Mouse (Mus musculus) embryonic facial prominence, embryonic 15.5 days (tissue): ENCODE results near the gene Gdf15. TPM values are rescaled to one million over a fixed set of nuclear protein-coding genes. Genes with fewer than 3 reads are reported as not detected.

Experiments used
- ATAC-seq: fragments of 200-750 bp; cut with Nextera tagmentation; 2 replicates; pipeline ENCODE4 v1.8.0; 2017; ENCODE audit warnings: low read depth, moderate TSS enrichment; ENCODE audit not compliant: insufficient number of reproducible peaks, low FRiP score, low TSS enrichment
- H3K27ac ChIP-seq: fragments of 300-500 bp; sonication (generic); replicated peaks from 2 replicates; pipeline ENCODE4 v1.5.1; 2015; ENCODE audit warnings: mild to moderate bottlenecking, inconsistent platforms
- H3K27me3 ChIP-seq: fragments of 300-500 bp; sonication (generic); 2 replicates; pipeline ENCODE4 v1.6.1; 2015; ENCODE audit warnings: inconsistent platforms
- H3K36me3 ChIP-seq: fragments of 300-500 bp; sonication (generic); 2 replicates; pipeline ENCODE4 v1.6.1; 2015; ENCODE audit warnings: mild to moderate bottlenecking, inconsistent platforms
- H3K4me1 ChIP-seq: fragments of 300-500 bp; sonication (generic); 2 replicates; pipeline ENCODE4 v1.6.1; 2015; ENCODE audit warnings: inconsistent platforms
- H3K4me2 ChIP-seq: fragments of 300-500 bp; sonication (generic); replicated peaks from 2 replicates; pipeline ENCODE4 v1.6.1; 2015; ENCODE audit warnings: mild to moderate bottlenecking, inconsistent platforms
- H3K4me3 ChIP-seq: fragments of 300-500 bp; sonication (generic); replicated peaks from 2 replicates; pipeline ENCODE4 v1.5.1; 2015; ENCODE audit warnings: mild to moderate bottlenecking, inconsistent platforms
- H3K9ac ChIP-seq: fragments of 300-500 bp; sonication (generic); 2 replicates; pipeline ENCODE4 v1.6.1; 2015; ENCODE audit warnings: inconsistent platforms
- H3K9me3 ChIP-seq: fragments of 300-500 bp; sonication (generic); replicated peaks from 2 replicates; pipeline ENCODE4 v1.6.1; 2016; ENCODE audit warnings: inconsistent platforms
- WGBS: fragments of 180-500 bp; shearing (Covaris S2); methylation state at CpG from one replicate; pipeline ENCODE4 v1.1.7; 2015; 5-methylcytosine and 5-hydroxymethylcytosine counted together
- polyA plus RNA-seq: library from polyadenylated mRNA; unstranded; fragments of >200 nt; fragmentation: Nextera tagmentation; extraction: Ambion mirVana; gene quantifications from 2 replicates; pipeline ENCODE4 v1.2.1, GENCODE M21; 2015

Gene Gdf15
- polyA plus RNA-seq, 1 experiment from 2014 or later, result 0.16 TPM

DNA sequence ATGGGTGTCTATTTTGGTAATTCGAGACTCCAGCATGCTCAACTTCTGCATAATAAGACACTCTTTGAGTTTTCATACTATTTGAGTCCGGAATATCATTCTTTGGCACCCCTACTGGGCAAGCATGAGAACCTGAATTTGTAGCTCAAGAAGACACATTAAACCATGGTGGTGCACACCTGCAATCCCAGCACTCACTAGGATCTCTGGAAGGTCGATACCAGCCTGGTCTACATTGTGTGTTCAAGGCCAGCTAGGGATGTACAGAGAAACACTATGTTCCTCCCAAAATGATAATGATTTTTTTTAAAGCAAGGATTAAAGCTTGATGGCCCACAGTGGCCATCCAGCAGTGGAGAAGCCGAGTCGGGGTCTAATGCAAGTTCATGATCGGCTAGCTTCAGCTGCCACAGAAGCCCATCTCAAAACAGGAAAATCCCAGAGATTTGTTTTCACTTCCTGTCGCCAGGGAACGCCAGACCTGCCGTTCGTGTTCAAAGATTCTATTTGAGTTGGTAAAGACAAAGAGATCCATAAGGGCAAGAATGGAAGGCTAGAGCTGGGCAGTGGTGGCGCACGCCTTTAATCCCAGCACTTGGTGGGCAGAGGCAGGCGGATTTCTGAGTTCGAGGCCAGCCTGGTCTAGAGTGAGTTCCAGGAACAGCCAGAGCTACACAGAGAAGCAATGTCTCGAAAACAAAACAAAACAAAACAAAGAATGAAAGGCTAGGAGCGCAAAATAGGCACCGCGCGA lies 40.2 kb upstream of the Gdf15 start:
- Histone ChIP-seq H3K4me2 (peak overlapping the region; percentile 50), H3K9ac (peak overlapping the region; percentile 33; the same call in 1 of the 2 replicates), H3K9me3 (no peaks in the 10 kb centered on the region), H3K27ac (peak overlapping the region; percentile 96), H3K27me3 (no peaks in the 10 kb centered on the region), H3K4me3 (peak overlapping the region; percentile 79), H3K4me1 (peaks cover 27% of the 10 kb centered on the region), H3K36me3 (0 out of 2 replicates have a peak, but pooled peaks cover 3% of the 10 kb centered on the region)
- 41% methylated on average over 19 of the region's 19 CpGs for WGBS
- no peak; the same call in 1 of the 2 replicates for ATAC-seq

DNA sequence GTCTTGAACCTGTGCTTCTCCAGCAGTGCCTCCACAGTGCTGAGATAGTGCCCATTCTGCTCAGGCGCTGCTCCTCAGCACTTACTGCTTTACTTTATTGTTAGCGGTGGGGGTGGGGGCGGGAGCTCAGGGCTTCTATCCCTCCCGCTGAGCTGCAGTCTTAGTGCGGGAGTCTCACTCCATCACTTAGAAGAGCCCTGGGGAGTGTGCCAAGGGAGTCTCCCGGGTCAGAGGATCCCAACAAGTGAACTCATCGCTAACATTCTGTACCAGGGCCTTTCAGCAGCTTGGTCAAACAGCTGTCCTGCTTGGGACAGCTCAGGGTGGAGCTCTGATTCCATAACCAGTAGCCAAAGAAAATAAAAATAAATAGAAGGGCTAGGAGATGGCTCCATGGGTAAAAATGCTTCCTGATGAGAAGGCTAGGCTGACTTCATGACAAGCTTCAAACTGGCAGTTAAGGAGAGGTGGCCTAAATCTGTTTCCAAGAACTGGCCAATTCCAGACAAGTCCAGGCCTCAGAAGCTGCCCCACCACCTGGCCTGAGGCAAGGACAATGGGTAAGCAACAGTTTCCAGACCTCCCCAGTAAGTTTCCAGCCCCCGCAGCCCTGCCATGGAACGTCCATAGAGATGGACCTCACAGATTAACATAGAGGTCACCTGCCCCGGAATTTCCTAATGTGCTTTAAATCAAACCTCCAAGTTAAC lies 39.5 kb upstream of the Gdf15 start:
- ATAC-seq, result no peak
- Histone ChIP-seq H3K27me3 (no peaks in the 10 kb centered on the region), H3K36me3 (no peaks in the 10 kb centered on the region), H3K9ac (no peak overlapping the region), H3K9me3 (no peaks in the 10 kb centered on the region), H3K27ac (no peak overlapping the region; the same call in 1 of the 2 replicates), H3K4me3 (no peak overlapping the region), H3K4me1 (peaks cover 31% of the 10 kb centered on the region), H3K4me2 (no peak overlapping the region)
- 68% methylated on average over 10 of the region's 10 CpGs for WGBS

DNA sequence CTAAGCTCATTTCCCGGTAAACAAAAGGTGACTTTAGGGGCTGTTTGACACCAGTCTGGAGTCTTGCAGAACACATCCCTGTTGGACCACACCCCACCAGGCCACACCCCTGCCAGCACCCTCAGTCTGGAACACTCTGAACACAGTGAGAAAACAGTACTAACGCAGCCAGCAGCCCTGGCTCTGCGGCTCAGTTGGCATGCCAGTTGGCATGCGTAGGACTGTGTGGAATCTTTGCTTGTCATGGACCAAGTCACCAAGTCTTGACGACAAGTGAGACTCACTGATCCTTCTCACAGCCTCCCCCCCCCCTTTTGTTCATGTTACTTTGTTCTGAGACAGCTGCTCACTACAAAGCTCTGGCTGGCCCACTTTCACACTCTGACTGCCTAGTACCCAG lies 34.8 kb upstream of the Gdf15 start:
- Histone ChIP-seq H3K9me3 (no peaks in the 10 kb centered on the region), H3K4me3 (no peak overlapping the region), H3K36me3 (no peaks in the 10 kb centered on the region), H3K9ac (no peak overlapping the region), H3K27me3 (no peaks in the 10 kb centered on the region), H3K4me2 (no peak overlapping the region), H3K27ac (no peak overlapping the region), H3K4me1 (0 out of 2 replicates have a peak, but pooled peaks cover 6% of the 10 kb centered on the region)
- 61% methylated on average over 5 of the region's 5 CpGs for WGBS
- no peak for ATAC-seq

DNA sequence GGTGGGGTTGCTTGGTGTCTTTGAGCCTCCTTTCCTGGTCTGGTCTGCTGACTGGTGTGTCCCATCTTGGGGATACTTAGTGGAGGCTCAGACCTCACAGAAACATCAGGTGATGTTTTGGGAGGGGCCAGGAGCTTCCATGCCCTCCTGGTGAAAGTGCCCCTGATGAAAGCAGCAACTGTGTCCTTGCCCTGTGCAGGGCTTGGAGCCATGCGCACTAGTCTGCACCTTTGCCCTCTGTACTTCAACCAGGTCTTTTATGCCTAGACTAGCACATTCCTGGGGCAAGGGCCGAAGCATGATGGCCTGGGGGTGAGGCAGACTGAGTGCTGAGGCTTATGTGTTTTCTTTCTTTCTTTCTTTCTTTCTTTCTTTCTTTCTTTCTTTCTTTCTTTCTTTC lies 33.3 kb upstream of the Gdf15 start:
- H3K9me3 ChIP-seq, result no peaks in the 10 kb centered on the region
- no peaks in the 10 kb centered on the region for H3K27me3 ChIP-seq
- H3K4me2 ChIP-seq, result no peak overlapping the region
- no peak for ATAC-seq
- H3K4me1 ChIP-seq, result peaks cover 5% of the 10 kb centered on the region; the same call in 1 of the 2 replicates
- no peak overlapping the region for H3K27ac ChIP-seq
- H3K9ac ChIP-seq, result no peak overlapping the region
- no peak overlapping the region for H3K4me3 ChIP-seq
- WGBS, result 39% methylated on average over 2 of the region's 2 CpGs
- H3K36me3 ChIP-seq, result no peaks in the 10 kb centered on the region

DNA sequence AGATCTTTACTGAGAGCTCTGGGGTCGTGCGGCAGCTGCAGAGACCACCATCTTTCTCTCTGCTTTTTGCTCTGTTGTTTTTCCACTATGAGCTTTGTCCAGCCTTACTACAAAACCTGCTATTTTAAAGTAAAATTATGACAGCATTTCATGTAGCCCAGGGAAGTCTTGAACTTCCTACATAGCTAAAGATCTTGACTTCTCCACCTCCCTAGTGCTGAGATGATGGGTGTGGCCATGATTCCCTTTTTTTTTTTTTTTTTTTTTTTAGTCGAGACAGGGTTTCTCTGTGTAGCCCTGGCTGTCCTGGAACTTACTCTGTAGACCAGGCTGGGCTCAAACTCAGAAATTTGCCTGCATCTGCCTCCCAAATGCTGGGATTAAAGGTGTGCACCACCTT lies 32.4 kb upstream of the Gdf15 start:
- WGBS, result 71% methylated on average over 3 of the region's 3 CpGs
- Histone ChIP-seq H3K9ac (no peak overlapping the region), H3K9me3 (no peaks in the 10 kb centered on the region), H3K36me3 (no peaks in the 10 kb centered on the region), H3K4me1 (peaks cover 13% of the 10 kb centered on the region), H3K4me2 (no peak overlapping the region), H3K27me3 (no peaks in the 10 kb centered on the region), H3K4me3 (no peak overlapping the region), H3K27ac (no peak overlapping the region)
- no peak for ATAC-seq

DNA sequence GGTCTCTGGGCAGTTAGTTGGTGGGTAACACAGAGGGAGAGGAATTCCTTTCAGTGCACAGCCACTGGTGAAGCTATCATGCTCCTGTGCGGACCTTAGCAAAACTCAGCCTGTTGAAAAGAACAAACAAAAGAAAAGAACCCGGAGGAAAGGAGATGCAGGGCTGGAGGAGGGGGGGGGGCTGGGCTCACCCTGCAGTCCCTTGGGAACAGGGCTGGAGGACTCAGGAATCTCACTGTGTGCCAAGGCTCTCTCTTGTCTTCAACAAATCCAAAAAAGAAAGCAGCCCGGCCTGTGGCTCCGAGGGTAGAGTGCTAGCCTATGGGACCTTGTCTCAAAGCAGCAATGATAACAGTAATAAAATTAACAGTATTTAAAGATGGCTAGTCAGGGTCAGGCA lies 31.4 kb upstream of the Gdf15 start:
- H3K27me3 ChIP-seq, result no peaks in the 10 kb centered on the region
- no peaks in the 10 kb centered on the region for H3K36me3 ChIP-seq
- no peaks in the 10 kb centered on the region for H3K9me3 ChIP-seq
- no peak overlapping the region for H3K27ac ChIP-seq
- H3K4me1 ChIP-seq, result peaks cover 16% of the 10 kb centered on the region
- no peak for ATAC-seq
- 57% methylated on average over 4 of the region's 4 CpGs for WGBS
- H3K4me3 ChIP-seq, result no peak overlapping the region
- H3K4me2 ChIP-seq, result no peak overlapping the region
- H3K9ac ChIP-seq, result no peak overlapping the region

DNA sequence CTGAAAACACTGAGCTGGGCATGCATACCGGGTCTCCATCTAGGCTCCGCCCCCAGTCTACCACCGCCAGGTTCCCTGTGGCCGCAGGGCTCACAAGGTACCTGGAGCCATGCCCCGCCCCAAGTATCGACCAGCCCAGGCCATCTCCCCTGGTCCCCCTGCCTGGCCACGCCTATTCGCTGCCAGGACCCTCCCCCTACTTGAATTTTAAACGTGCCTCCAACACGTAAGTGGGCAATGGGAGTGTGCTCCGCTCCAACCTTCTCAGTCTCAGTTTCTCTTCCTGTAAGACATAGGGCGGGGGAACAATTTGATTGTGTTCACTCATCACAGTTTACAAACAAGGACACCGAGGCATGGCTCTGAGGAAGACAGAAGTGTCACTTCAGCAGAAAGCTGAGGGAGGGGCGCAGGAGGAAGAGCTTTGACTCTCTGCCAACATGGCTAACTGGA lies 28.0 kb upstream of the Gdf15 start, which contains the start of gene Pgpep1:
Pgpep1 (minus strand) TSS at position 116 of the 453 bp plus-strand sequence.
- Histone ChIP-seq H3K9me3 (no peaks in the 10 kb centered on the region), H3K4me1 (peaks cover 26% of the 10 kb centered on the region), H3K27me3 (no peaks in the 10 kb centered on the region), H3K36me3 (peaks cover 13% of the 10 kb centered on the region), H3K4me2 (peak within 1 kb of the TSS; percentile 96), H3K9ac (peak within 1 kb of the TSS; percentile 72), H3K27ac (peak within 1 kb of the TSS; percentile 81), H3K4me3 (peak within 1 kb of the TSS; percentile 79)
- 4% methylated on average over 14 of the region's 14 CpGs for WGBS
- ATAC-seq, result peak; percentile 52

DNA sequence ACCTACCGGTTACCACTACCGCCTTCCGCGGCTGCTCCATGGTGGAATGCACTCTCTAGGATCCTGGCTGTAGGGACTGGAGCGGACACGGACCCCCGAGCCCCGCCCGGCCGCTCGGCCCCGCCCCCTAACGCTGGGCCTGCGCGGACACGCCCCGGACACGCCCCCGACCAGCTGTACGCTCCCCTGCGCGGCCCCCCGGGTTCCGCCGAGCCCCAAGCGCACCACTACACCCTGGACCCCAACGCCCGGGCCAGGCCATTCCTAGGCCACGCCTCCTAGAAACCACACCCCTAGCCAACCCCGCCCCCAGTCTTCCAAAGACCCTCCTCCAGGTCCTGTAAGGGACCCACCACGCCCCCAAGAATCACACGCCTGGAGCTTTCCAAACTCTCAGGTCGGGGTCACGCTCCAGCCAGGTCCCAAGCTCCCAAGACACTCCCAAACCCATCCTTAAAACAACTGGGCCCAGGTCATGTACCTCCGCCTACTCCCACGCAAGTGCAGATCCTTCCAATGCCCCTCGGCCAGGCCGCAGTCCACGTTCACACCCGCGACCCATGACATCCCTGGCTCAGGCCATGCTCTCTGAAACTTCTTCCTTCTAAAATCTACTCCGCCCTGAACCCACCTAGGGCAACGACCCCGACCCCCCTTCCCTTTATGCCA lies 27.5 kb upstream of the Gdf15 start:
- Histone ChIP-seq H3K4me2 (peak overlapping the region; percentile 96), H3K9me3 (no peaks in the 10 kb centered on the region), H3K4me3 (peak overlapping the region; percentile 79), H3K9ac (peak overlapping the region; percentile 72), H3K4me1 (peaks cover 26% of the 10 kb centered on the region), H3K27ac (peak overlapping the region; percentile 81), H3K36me3 (peaks cover 19% of the 10 kb centered on the region), H3K27me3 (no peaks in the 10 kb centered on the region)
- under 1% methylated on average over 41 of the region's 44 CpGs for WGBS
- ATAC-seq, result peak; percentile 98

DNA sequence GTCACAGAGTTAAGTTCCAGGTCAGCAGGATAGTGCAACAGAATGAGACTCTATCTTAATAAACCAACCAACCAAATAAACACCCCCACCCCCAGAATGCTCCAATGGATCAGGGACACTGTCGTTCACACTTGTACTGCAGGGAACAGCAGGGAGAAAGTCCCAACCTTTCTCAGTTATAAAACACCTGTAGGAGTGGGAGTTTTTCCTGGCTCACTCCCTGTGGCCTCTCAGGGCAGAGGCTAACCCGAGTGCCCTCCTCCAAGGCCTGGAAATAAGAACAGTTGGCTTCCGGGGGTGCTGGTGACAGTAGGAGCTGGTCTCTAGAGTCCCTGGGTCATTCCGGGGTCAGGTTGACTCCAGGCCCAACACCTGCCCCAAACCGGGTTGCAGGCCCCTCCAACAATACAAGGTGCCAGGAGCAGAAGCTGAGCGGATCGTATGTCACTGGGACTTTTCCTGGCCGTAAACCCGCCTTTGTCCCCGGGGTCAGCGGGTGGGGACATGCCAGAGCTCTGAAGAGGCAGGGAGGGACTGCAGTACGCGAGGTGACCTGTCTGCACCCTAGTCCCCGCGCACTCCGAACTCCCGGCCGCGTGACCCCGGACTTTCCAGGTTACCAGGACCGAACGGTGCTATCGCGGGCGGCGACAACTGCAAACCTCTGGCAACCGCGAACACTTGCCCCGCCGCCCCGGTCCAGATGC lies 26.8 kb upstream of the Gdf15 start:
- ATAC-seq, result peak; percentile 17; the same call in 1 of the 2 replicates
- Histone ChIP-seq H3K9ac (peak overlapping the region; percentile 72), H3K4me2 (peak overlapping the region; percentile 96), H3K9me3 (no peaks in the 10 kb centered on the region), H3K4me3 (peak overlapping the region; percentile 79), H3K27ac (peak overlapping the region; percentile 81), H3K4me1 (peaks cover 26% of the 10 kb centered on the region), H3K36me3 (peaks cover 24% of the 10 kb centered on the region), H3K27me3 (no peaks in the 10 kb centered on the region)
- 2% methylated on average over 31 of the region's 31 CpGs for WGBS

DNA sequence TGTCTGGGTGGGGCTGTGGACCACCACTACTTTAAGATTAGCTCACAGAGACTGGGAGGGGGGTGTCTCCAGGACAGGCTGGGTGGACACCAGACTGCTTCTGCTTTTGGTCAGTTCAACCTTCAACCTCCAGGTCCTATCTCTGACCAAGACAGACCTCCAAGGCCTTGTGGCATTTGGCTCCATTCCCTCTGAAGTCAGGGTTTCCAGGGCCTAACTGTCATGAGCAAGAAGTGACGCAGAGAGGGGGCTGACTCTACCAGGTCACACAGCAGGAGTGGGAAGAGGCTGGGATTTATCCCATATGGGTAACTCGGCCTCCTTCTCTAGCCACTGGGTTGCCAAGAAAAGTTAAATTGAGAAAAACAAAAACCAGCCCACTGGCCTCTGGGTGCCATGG lies 25.5 kb upstream of the Gdf15 start:
- H3K9me3 ChIP-seq, result no peaks in the 10 kb centered on the region
- no peaks in the 10 kb centered on the region for H3K27me3 ChIP-seq
- WGBS, result 83% methylated on average over 2 of the region's 2 CpGs
- H3K4me1 ChIP-seq, result peaks cover 26% of the 10 kb centered on the region
- peaks cover 27% of the 10 kb centered on the region for H3K36me3 ChIP-seq
- H3K4me3 ChIP-seq, result no peak overlapping the region
- no peak overlapping the region for H3K27ac ChIP-seq
- H3K4me2 ChIP-seq, result peak overlapping the region; percentile 96; the same call in 1 of the 2 replicates
- no peak for ATAC-seq
- H3K9ac ChIP-seq, result no peak overlapping the region
